Mouse (Mus musculus): ENCODE results near the gene 4930469K13Rik.

The 4930469K13Rik gene

GRCm38 (mm10) chr11:34042808-34043207 is 55.5 kb downstream of the 4930469K13Rik start:
- intact Hi-C loops (cut with DNase I): no loop called here

- intact Hi-C loops (cut with DNase I): no loop called here
Measured at GRCm38 (mm10) chr11:34040061-34040460, 58.3 kb downstream of the 4930469K13Rik start.

GRCm38 (mm10) chr11:34035909-34036658 is 62.3 kb downstream of the 4930469K13Rik start:
- intact Hi-C loops (cut with DNase I): no loop called here

GRCm38 (mm10) chr11:34034794-34035193 is 63.6 kb downstream of the 4930469K13Rik start:
- intact Hi-C loops (cut with DNase I): no loop called here

- intact Hi-C loops (cut with DNase I): no loop called here
Measured at GRCm38 (mm10) chr11:34034008-34034505, 64.3 kb downstream of the 4930469K13Rik start.

GRCm38 (mm10) chr11:34031015-34031805 is 67.1 kb downstream of the 4930469K13Rik start:
- intact Hi-C loops (cut with DNase I): no loop called here

GRCm38 (mm10) chr11:34029658-34030057 is 68.7 kb downstream of the 4930469K13Rik start:
- intact Hi-C loops (cut with DNase I): no loop called here

- intact Hi-C loops (cut with DNase I): no loop called here
Measured at GRCm38 (mm10) chr11:34025091-34025490, 73.3 kb downstream of the 4930469K13Rik start.

GRCm38 (mm10) chr11:34012007-34012652 is 86.2 kb downstream of the 4930469K13Rik start:
- intact Hi-C loops (cut with DNase I): no loop called here

- intact Hi-C loops (cut with DNase I): no loop called here
Measured at GRCm38 (mm10) chr11:34010859-34011172, 87.5 kb downstream of the 4930469K13Rik start.

- intact Hi-C loops (cut with DNase I): no loop called here
Measured at GRCm38 (mm10) chr11:34010133-34010858, 88.1 kb downstream of the 4930469K13Rik start.

GRCm38 (mm10) chr11:34009316-34010087 is 88.9 kb downstream of the 4930469K13Rik start:
- intact Hi-C loops (cut with DNase I): no loop called here

GRCm38 (mm10) chr11:34008702-34009101 is 89.7 kb downstream of the 4930469K13Rik start:
- intact Hi-C loops (cut with DNase I): no loop called here

- intact Hi-C loops (cut with DNase I): no loop called here
Measured at GRCm38 (mm10) chr11:34008214-34008613, 90.1 kb downstream of the 4930469K13Rik start.

GRCm38 (mm10) chr11:34007616-34008015 is 90.7 kb downstream of the 4930469K13Rik start:
- intact Hi-C loops (cut with DNase I): no loop called here

GRCm38 (mm10) chr11:34002593-34002965 is 95.8 kb downstream of the 4930469K13Rik start:
- intact Hi-C loops (cut with DNase I): loop anchor here (2.0 to 5.0 kb wide), 2 partner anchors 70 to 210 kb away; no protein-coding TSS in a partner anchor

GRCm38 (mm10) chr11:34001938-34002592 is 96.3 kb downstream of the 4930469K13Rik start:
- intact Hi-C loops (cut with DNase I): loop anchor here (2.0 to 5.0 kb wide), 2 partner anchors 71 to 210 kb away; no protein-coding TSS in a partner anchor

- intact Hi-C loops (cut with DNase I): loop anchor here (5.0 kb wide), 1 partner anchor 212 kb away; no protein-coding TSS in a partner anchor
Measured at GRCm38 (mm10) chr11:34000416-34000815, 97.9 kb downstream of the 4930469K13Rik start.

- intact Hi-C loops (cut with DNase I): no loop called here
Measured at GRCm38 (mm10) chr11:33998244-33998643, 100.1 kb downstream of the 4930469K13Rik start.

- intact Hi-C loops (cut with DNase I): no loop called here
Measured at GRCm38 (mm10) chr11:33993496-33993895, 104.9 kb downstream of the 4930469K13Rik start.

All from adrenal gland (tissue).